Mouse (Mus musculus) heart, adult 2 months (tissue): Measurements from ENCODE around the gene Gm13697. TPM values are rescaled to one million over a fixed set of nuclear protein-coding genes. Genes with fewer than 3 reads are reported as not detected.

ENCODE experiments used
- DNase-seq, 2 experiments: peaks; one replicate each; pipeline ENCODE4 v3.0.0; 2021
- H3K27ac ChIP-seq: fragments of 200-600 bp; 2 replicates; pipeline ENCODE4 v1.8.1; 2022
- H3K27me3 ChIP-seq: fragments of 200-500 bp; 2 replicates; pipeline ENCODE4 v1.6.1; 2012; ENCODE audit warnings: mild to moderate bottlenecking, low read length, inconsistent platforms, mixed read lengths; ENCODE audit not compliant: control insufficient read depth, insufficient read depth
- H3K36me3 ChIP-seq: fragments of 200-500 bp; 2 replicates; pipeline ENCODE4 v1.6.1; 2012; ENCODE audit warnings: low read length, inconsistent platforms; ENCODE audit not compliant: control insufficient read depth, insufficient read depth
- H3K4me1 ChIP-seq: fragments of 200-500 bp; 2 replicates; pipeline ENCODE4 v1.6.1; 2011; ENCODE audit warnings: low read length; ENCODE audit not compliant: control insufficient read depth, insufficient read depth
- H3K4me3 ChIP-seq: fragments of 200-600 bp; 2 replicates; pipeline ENCODE4 v1.8.1; 2022
- H3K79me2 ChIP-seq: fragments of 200-500 bp; replicated peaks from 2 replicates; pipeline ENCODE4 v1.6.1; 2012; ENCODE audit warnings: mild to moderate bottlenecking, inconsistent platforms, low read length, moderate library complexity, mixed read lengths; ENCODE audit not compliant: control insufficient read depth, insufficient read depth
- H3K9ac ChIP-seq: fragments of 200-500 bp; 2 replicates; pipeline ENCODE4 v1.6.1; 2012; ENCODE audit warnings: low read depth, mild to moderate bottlenecking, control low read depth, inconsistent platforms, low read length, mixed read lengths
- CTCF ChIP-seq: fragments of 200-600 bp; IDR thresholded peaks from 2 replicates; pipeline ENCODE4 v1.8.1; 2022; ENCODE audit warnings: antibody characterized with exemption, mild to moderate bottlenecking, moderate library complexity
- EP300 ChIP-seq: fragments of 200-500 bp; IDR thresholded peaks from 2 replicates; pipeline ENCODE4 v1.6.1; 2011; ENCODE audit warnings: low read depth, low read length, control low read depth; ENCODE audit not compliant: insufficient read depth
- POLR2A ChIP-seq: fragments of 200-500 bp; IDR thresholded peaks from 2 replicates; pipeline ENCODE4 v1.6.1; 2011; ENCODE audit warnings: mild to moderate bottlenecking, low read depth, low read length, control low read depth; ENCODE audit not compliant: insufficient read depth
- WGBS: fragments of 180-500 bp; shearing (Covaris S2); methylation state at CpG from one replicate; pipeline ENCODE4 v1.1.7; 2018; 5-methylcytosine and 5-hydroxymethylcytosine counted together
- intact Hi-C: fragments of 180-260 bp; cut with DNase I; formaldehyde crosslinking; loops from one replicate; pipeline ENCODE4 v1.15.1; 2025
- polyA plus RNA-seq: library from polyadenylated mRNA; depleted of rRNA; stranded (reverse); fragments of >200 nt; gene quantifications from 2 replicates; pipeline ENCODE4 v1.2.3, GENCODE M21; 2012
- total RNA-seq, 2 experiments: library from RNA; stranded (reverse); gene quantifications; 2 replicates each; pipeline ENCODE4 v1.2.3; 2021

Gm13697 gene
- total and polyA plus RNA-seq, 3 experiments = 0.70 to 0.76 TPM; not detected in 1

DNA sequence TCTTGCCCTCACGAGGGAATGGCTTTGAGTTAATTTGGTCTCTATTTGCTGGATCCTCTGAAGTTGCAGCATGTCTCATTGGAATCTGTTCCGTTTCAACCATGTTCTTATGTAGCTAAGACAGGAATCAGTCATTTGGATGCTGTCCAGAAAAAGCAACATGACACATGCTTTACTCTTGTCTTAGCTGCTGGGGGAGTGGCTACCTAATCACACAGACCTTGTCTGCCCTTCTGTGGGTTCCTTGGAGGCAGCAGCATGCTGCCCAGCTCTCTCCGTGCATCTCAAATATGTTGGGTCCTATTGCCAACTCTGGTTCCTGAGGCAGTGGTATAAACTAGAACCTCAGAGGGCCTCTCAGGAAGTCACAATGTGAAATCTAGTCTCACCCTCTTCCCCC lies 33.8 kb downstream of the Gm13697 start:
- Histone ChIP-seq H3K36me3 (no peaks in the 10 kb centered on the region), H3K27ac (no peak overlapping the region), H3K79me2 (no peaks in the 10 kb centered on the region), H3K4me3 (no peak overlapping the region), H3K27me3 (no peaks in the 10 kb centered on the region), H3K4me1 (peaks cover 8% of the 10 kb centered on the region), H3K9ac (no peak overlapping the region)
- intact Hi-C loops = no loop called here
- DNase-seq = no peak
- TF ChIP-seq POLR2A (no peak), CTCF (no peak), EP300 (no peak)
- 13% methylated on average over 3 of the region's 3 CpGs for WGBS

DNA sequence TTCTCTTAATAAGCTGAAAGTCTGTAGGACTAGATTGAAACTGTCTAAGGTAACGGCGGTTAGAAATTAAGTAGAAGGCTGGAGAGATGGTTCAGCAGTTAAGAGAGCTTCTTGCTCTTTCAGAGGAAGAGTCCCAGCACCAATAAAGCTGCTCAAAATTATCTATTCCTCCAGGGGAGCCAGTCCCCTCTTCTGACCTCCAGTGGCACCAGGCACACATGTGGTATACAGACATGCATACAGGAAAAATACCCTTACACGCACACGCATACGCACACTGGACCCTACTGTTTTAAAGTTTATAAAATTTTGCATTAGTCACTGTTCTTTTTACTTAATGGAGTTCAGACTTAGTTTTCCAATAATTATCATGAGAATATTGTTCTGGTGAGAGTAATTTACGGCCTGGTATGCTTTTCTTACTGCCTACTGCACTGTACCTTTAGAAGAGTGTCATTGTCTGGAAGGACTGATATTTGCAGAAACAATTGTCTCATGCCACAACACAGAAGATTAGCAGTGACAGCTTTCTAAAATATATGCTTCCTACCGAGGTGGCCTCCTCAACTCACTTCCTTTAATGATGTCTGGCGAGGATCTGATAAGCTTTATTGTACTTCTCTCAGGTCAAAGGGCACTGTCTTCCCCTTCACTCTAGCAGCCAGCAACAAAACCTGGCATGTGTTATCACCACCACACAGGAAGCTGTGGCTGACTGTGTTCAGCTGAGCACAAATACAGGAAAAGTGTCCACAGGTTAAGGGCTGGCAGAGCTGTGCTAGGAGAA lies 35.2 kb downstream of the Gm13697 start:
- TF ChIP-seq CTCF = no peak
- TF ChIP-seq POLR2A = no peak
- TF ChIP-seq EP300 = no peak
- no peaks in the 10 kb centered on the region for H3K36me3 ChIP-seq
- H3K9ac ChIP-seq = no peak overlapping the region
- WGBS = 67% methylated on average over 8 of the region's 8 CpGs
- H3K27ac ChIP-seq = no peak overlapping the region
- H3K79me2 ChIP-seq = no peaks in the 10 kb centered on the region
- intact Hi-C loops = loop anchor here (5.0 kb wide), 1 partner anchor 368 kb away; no protein-coding TSS in a partner anchor
- DNase-seq = no peak
- H3K4me1 ChIP-seq = peaks cover 13% of the 10 kb centered on the region
- no peak overlapping the region for H3K4me3 ChIP-seq
- no peaks in the 10 kb centered on the region for H3K27me3 ChIP-seq

DNA sequence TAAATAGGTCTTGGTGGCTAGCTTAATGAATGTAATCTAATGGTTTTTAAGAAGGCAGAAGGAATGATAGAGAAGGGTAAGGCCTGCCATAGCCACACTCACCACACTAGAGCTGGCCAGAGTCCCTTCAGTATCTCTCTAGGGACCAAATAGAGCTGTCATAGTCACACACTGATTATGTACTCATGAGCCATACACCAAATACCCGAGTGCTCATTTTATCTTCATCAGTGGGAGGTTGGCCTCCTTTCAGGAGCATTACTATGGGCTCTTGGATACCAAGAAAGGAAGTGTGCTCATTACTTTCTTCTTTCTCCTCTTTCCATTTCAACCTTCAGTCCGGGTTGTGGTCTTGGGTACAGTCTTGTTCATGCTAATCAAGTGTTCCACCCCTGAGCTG lies 37.4 kb downstream of the Gm13697 start:
- intact Hi-C loops = loop anchor here (5.0 kb wide), 1 partner anchor 365 kb away; no protein-coding TSS in a partner anchor
- 31% methylated on average over 2 of the region's 2 CpGs for WGBS
- no peak overlapping the region for H3K9ac ChIP-seq
- H3K79me2 ChIP-seq = no peaks in the 10 kb centered on the region
- H3K4me1 ChIP-seq = peaks cover 13% of the 10 kb centered on the region
- no peaks in the 10 kb centered on the region for H3K27me3 ChIP-seq
- DNase-seq = no peak
- TF ChIP-seq EP300 = no peak
- no peak for TF ChIP-seq CTCF
- no peak overlapping the region for H3K4me3 ChIP-seq
- no peak overlapping the region for H3K27ac ChIP-seq
- H3K36me3 ChIP-seq = no peaks in the 10 kb centered on the region

DNA sequence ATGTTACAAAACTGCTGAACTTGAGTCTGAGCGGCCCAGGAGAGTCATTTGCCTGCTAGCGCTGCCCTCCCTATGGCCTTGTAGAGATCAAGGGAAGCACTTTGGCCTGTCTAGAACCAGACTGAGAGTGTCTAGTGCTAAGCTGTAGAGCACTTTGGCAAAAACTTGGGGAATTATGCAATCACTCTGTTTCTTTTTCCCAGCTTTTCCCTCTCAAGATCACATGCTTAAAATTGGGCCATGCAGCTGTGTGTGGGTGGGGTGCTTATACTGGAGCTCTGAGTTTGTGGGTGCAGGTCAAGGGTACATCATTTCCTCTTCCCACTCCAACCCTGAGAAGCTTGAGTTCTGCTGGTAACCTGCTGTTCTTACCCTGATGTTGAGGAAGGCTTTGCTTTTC lies 38.4 kb downstream of the Gm13697 start:
- H3K79me2 ChIP-seq = no peaks in the 10 kb centered on the region
- 61% methylated on average over 2 of the region's 2 CpGs for WGBS
- no peaks in the 10 kb centered on the region for H3K27me3 ChIP-seq
- H3K9ac ChIP-seq = no peak overlapping the region
- peak overlapping the region; percentile 45 for H3K27ac ChIP-seq
- TF ChIP-seq EP300 = 0 out of 2 replicates have a peak, but pooled peaks have one; percentile 24
- TF ChIP-seq POLR2A = no peak
- intact Hi-C loops = loop anchor here (5.0 kb wide), 1 partner anchor 364 kb away; no protein-coding TSS in a partner anchor
- DNase-seq = peak; percentile 45 to 71
- H3K36me3 ChIP-seq = no peaks in the 10 kb centered on the region
- H3K4me1 ChIP-seq = peaks cover 13% of the 10 kb centered on the region
- no peak overlapping the region for H3K4me3 ChIP-seq

DNA sequence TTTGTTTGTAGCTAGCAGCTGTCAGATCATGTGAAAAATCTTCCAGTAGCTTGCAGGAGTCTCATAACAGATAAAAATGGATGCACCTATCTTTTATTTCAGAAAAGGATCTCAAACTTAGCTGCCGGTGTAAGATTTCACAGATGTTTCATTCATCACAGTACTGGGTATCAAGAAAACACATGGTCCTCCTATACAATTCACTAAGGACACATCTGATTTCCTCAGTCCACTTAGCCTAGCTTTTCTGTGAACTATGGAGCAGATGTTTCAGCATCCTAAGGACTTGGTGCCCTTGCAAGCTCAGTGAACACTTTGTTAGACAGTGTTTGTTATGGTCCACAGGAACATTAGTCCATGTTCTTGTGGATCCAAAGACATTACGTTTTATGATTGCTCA lies 38.8 kb downstream of the Gm13697 start:
- Histone ChIP-seq H3K9ac (no peak overlapping the region), H3K4me3 (no peak overlapping the region), H3K36me3 (no peaks in the 10 kb centered on the region), H3K27ac (peak overlapping the region; percentile 2), H3K27me3 (no peaks in the 10 kb centered on the region), H3K4me1 (peaks cover 13% of the 10 kb centered on the region), H3K79me2 (no peaks in the 10 kb centered on the region)
- whole genome bisulfite sequencing = 52% methylated on average over 2 of the region's 2 CpGs
- intact Hi-C loops = loop anchor here (5.0 kb wide), 1 partner anchor 364 kb away; no protein-coding TSS in a partner anchor
- DNase-seq = no peak
- no peak for TF ChIP-seq CTCF
- TF ChIP-seq POLR2A = no peak
- no peak for TF ChIP-seq EP300

DNA sequence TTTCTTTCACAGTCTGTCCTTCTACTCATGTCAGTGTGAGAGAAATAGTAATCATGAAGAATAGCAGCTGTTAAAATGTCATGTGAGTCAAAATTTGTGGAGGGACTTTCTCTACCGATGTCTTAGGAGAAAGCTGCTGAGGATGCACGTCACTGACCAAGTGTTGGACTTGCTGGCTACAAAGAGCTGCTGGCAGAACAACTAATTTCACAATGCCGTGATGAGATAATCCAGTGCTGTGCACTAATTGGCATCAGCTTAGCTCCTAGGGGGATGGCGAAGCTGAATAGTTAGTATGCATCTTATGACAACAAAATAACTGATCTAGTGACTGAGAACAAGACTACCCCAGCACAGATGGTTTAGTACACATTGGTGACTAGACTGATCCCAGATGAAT lies 40.7 kb downstream of the Gm13697 start:
- no peaks in the 10 kb centered on the region for H3K27me3 ChIP-seq
- no peaks in the 10 kb centered on the region for H3K79me2 ChIP-seq
- TF ChIP-seq POLR2A (no peak), EP300 (no peak), CTCF (no peak)
- DNase-seq = peak; percentile 44 to 67
- 0 out of 2 replicates have a peak overlapping the region, but pooled peaks have one; percentile 18 for H3K27ac ChIP-seq
- peaks cover 9% of the 10 kb centered on the region for H3K4me1 ChIP-seq
- no peak overlapping the region for H3K9ac ChIP-seq
- intact Hi-C loops = no loop called here
- H3K36me3 ChIP-seq = no peaks in the 10 kb centered on the region
- 64% methylated on average over 4 of the region's 4 CpGs for WGBS
- H3K4me3 ChIP-seq = no peak overlapping the region
